Mouse (Mus musculus) heart, adult 11 months (tissue): ENCODE measurements around the gene Mid1.

Source experiments
- DNase-seq: peaks from one replicate; pipeline ENCODE4 v3.0.0; 2022

Mid1 gene

DNA sequence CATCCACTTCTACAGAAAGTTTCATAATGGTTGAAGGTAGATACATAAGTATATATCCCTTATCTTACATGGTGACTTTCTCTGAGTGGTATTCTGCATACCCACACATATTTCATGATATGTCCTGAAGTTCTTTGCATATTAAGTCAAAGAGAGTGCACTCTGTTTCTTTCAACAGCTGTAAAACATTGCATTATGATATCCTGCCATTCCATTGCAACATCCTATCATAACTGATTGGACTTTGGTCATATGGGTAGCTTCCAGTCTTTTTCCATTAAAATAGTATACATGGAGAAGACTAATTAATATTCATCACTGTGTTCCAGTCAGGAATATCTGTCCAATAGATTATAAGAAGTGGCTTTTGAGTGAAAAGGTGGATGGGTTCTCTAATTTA, 207.1 kb downstream of the Mid1 start:
- no peak for DNase-seq

DNA sequence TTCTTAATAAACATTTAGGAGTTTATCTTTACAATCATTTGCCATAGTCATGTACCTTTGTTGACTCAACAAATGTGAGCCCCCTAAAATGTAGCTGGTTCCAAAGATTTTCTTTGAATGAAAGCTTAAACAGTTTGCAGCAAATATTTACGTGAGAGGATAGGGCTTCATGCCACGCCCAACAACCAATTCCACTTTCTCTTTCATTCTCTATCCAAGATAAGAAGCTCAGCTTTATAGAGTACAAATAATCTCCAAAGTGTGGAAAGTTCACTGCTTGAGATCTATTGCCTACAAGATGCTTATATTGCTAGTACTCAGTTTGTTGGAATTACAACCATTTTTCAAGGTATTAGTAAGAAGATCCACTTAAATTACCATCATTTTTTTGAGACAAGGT, 207.6 kb downstream of the Mid1 start:
- no peak for DNase-seq

GRCm38 (mm10) chrX:169899227-169899950, 214.4 kb downstream of the Mid1 start:
- peak; percentile 81 for DNase-seq

DNA sequence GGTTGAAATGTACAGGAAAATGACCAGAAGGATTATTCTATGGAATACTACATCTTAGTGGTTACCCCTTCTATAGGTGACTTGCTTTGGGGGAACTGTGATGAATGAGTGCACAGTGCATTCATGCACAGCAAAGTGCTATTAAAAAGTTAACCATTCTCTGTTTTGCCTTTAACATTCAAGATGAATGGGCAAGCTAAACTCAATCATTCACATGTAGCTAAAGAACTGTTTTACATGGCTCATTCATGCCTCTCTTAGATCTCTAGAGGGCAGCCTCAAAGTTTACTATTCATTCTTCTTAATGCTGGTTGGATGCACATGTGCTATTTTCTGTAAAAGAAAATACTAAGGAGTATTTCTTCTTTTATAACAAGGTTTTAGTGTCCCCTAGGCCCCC, 217.9 kb downstream of the Mid1 start:
- no peak for DNase-seq

GRCm38 (mm10) chrX:169903656-169904055, 218.7 kb downstream of the Mid1 start:
- no peak for DNase-seq

GRCm38 (mm10) chrX:169906054-169906508, 221.1 kb downstream of the Mid1 start:
- peak; percentile 82 for DNase-seq

DNA sequence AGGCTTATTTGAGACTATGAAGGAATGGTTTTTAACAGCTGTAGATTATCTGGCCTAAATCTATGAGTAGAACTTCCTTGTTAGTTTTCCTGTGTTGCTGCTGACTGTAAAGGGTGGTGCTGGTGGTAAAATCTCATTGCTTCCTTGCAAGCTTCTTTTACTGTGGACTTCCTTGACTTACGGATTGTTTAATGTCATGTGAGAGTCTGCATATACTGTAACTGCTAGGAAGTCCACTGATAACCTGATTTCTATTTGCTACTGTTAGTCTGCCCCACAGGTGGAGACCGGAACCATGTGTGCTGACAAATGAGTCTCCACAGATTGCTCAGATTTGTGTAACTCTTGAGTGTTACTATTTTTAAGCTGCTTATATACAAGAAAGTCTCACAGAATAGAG, 224.9 kb downstream of the Mid1 start:
- DNase-seq: no peak

DNA sequence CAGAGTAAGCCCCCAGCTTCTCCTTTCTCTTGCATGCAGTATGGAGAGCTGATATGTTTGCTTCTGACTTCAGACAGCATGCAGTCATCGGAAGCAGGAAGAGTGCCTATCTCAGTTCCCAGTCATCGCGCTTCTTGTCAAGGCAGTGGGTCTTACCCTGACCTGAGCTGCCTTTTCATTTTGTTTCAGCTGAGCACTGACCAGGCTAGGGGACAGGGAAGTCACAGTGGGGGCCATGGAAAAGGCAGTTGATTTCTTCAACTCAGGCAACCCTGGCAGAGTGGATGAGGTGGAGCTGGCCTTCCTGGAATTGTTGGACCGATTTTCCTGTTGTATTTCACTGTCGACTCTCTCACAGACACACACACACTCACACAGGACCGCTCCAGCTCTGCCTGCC, 230.7 kb downstream of the Mid1 start:
- peak; percentile 95 for DNase-seq

DNA sequence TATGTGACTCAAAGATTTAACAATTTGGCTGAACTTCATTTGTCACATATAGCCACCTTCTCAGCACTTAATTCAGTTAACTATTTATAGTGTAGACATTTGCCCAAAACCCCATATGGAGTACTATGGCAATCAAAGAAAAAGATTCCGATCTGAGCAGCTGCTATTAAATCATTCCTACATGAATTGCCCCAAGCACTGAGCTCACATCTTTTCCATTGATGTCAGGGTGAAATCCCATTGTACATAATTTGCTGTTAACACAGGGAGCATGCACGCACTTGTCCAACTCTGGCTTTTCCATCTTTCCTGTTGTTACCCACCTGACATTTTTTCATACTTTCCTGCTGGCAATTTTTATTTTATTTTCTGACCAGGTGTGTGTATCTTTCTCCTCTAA, 237.5 kb downstream of the Mid1 start:
- DNase-seq: no peak

DNA sequence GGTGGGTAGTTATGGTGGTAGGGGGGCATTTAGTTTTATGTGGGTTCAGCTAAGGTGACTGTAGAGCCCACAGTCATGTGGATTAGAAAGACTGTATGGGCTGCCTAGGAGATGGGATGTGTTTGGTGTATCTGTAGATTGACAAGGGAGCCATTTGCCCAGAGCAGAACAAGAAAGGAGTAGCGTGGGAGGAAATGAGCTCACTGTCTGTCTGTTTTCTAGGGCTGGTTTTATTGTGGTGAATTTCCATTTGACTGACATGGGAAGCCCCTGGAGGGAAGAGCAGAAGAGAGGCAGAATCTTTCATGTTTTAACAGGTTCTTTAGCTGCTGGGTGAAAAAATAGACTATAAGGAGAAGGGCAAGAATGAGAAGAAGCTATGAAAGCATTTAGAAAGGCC, 238.4 kb downstream of the Mid1 start:
- DNase-seq: no peak

DNA sequence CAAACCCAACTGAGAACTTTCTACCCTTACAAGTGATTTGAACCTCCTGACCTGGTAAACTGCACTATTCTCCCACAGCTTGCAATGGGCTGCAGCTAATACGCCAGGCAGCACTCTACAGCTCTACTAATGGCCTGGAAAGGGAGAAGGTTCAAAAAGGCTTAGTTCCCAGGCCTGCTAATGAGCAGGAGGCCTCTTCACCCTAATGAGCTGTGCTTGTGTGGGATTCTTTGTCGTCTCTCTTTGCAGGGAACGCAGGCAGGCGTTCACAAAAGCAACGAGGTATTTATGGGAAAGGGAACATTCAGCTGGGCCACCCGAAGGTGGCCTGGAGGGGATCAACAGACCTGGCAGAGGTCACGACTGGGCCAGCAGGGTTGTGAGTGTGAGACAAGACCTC, 240.6 kb downstream of the Mid1 start:
- no peak for DNase-seq

DNA sequence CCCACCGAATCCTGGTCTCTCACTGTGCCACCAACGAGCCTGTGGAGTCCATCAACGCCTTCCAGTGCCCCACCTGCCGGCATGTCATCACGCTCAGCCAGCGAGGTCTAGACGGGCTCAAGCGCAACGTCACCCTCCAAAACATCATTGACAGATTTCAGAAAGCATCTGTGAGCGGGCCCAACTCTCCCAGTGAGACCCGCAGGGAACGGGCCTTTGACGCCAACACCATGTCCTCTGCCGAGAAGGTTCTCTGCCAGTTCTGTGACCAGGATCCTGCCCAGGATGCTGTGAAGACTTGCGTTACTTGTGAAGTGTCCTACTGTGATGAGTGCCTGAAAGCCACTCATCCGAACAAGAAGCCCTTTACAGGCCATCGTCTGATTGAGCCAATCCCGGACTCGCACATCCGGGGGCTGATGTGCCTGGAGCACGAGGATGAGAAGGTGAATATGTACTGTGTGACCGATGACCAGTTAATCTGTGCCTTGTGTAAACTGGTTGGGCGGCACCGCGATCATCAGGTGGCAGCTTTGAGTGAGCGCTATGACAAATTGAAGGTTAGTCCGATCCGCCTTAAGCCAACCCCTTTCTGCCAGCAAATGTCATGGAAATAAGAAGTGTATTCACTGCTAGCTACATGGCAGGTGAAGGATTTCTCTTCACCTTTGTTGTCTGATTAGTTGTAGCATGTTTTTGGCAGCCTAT, 242.3 kb downstream of the Mid1 start:
- DNase-seq: no peak

- no peak for DNase-seq
Observed at GRCm38 (mm10) chrX:169930868-169931267, 245.9 kb downstream of the Mid1 start.

- DNase-seq: no peak
Observed at GRCm38 (mm10) chrX:169933228-169933627, 248.2 kb downstream of the Mid1 start.

DNA sequence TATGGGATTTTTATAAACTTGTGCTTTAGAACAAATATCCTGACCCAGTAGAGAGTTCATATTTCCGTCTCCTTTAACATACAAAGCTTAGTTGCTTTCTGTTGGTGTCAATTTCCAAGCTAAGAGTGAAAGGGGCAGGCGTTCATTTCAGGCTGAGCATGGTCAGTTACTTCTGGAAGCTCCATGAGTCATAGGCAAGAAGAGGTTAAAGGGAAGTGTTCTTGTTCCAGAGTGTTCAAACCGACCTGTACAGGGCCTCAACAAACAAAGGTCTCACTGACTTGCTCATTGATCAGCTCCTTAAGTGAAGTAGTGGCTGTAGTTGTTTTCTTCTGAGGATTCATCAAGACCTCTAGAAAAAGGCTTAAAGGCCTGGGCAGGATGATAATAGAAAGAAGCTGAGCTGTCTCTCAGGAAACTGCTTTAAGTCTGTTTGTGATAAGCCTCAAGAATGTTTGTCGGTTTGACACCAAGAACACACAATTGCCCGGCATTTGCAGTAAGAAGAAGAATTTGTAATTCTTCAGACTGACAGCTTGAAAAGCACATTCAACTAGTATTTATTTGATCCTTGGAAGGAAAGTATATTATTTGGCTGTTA, 252.2 kb downstream of the Mid1 start:
- no peak for DNase-seq

- no peak for DNase-seq
Observed at GRCm38 (mm10) chrX:169940531-169940930, 255.5 kb downstream of the Mid1 start.

GRCm38 (mm10) chrX:169950596-169950995, 265.6 kb downstream of the Mid1 start:
- DNase-seq: no peak

DNA sequence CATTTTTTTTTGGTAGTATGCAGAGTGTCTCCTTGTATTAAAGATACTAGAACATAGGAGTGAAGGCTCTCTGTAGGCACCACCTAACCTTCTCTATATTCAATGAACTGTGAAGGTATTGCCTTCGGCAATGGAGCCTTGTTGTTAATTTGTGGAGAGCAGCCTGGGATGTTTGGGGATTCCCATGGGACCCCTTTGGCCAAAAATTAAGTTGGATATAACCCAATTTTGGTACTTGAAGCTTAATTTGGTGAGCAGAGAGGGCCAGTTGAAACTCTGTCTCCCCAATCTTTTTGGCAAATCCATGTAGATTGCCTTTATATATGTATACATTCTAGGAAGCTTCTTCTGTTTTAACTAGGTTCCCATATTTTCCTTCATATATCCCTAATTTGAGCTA, 284.3 kb downstream of the Mid1 start:
- DNase-seq: no peak

- DNase-seq: peak; percentile 95
Observed at GRCm38 (mm10) chrX:169969765-169970164, 284.8 kb downstream of the Mid1 start.

- DNase-seq: peak; percentile 91
Observed at GRCm38 (mm10) chrX:169970546-169970945, 285.5 kb downstream of the Mid1 start.

DNA sequence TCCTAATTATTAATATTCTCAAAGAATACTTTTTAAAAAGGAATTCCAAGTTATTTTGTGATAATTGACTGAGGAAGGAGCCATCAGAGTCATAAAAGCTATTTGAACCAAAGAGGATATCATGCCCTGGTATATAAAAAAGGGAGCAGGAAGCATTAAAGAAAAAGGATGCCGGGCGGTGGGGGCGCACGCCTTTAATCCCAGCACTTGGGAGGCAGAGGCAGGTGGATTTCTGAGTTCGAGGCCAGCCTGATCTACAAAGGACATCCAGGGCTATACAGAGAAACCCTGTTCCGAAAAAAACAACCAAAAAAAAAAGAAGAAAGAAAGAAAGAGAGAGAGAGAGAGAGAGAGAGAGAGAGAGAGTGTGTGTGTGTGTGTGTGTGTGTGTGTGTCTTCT, 286.6 kb downstream of the Mid1 start:
- DNase-seq: peak; percentile 93

GRCm38 (mm10) chrX:169972131-169972530, 287.1 kb downstream of the Mid1 start:
- peak; percentile 94 for DNase-seq

- peak; percentile 94 for DNase-seq
Observed at GRCm38 (mm10) chrX:169972791-169973494, 287.9 kb downstream of the Mid1 start.
